Mouse (Mus musculus): ENCODE results near the gene Usf3. TPM values are rescaled to one million over a fixed set of nuclear protein-coding genes. Genes with fewer than 3 reads are reported as not detected.

The Usf3 gene
- 1.4 and 3.7 TPM in 2 replicates for polyA plus RNA-seq (2012)

DNA sequence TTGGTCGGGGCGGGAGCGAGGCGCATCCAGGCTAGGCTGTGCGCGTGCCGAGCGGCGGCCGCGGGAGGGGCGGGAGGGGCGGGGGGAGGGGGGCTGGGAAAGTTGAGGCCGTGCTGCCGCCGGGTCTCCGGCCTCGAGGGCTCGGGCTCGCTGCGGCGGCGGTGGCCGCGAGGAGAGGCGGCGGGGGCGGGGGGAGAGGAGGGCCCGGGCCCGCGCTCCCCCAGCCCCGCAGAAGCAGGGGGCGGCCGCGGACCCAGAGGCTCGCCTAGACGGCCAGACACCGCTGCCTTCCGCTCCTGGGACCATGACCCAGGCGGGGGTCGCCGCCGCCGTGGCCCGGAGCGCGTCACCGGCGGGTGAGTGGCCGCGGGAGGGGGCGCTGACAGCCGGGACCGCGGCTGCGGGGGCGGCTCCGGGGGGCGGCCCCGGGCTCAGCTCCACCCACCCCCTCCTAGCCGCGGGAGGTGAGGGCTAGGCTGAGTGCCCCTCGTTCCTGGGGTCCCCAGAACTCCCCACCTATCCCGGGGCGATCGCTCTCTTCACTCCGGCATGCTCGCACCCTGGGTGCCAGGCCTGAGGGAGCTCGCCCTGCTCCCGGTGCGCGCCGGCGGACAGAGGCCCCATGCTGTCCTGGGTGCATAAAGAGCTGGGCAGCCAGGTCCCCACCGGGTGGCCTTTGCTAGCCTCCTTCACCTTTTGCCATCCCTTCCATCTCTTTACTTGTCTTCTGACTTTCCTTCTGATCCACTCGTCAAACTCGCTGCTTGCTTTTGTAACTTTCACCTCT is at the start of gene Usf3:
Gene Usf3, plus strand, starts transcription at position 92 of the 787 bp plus-strand sequence.

DNA sequence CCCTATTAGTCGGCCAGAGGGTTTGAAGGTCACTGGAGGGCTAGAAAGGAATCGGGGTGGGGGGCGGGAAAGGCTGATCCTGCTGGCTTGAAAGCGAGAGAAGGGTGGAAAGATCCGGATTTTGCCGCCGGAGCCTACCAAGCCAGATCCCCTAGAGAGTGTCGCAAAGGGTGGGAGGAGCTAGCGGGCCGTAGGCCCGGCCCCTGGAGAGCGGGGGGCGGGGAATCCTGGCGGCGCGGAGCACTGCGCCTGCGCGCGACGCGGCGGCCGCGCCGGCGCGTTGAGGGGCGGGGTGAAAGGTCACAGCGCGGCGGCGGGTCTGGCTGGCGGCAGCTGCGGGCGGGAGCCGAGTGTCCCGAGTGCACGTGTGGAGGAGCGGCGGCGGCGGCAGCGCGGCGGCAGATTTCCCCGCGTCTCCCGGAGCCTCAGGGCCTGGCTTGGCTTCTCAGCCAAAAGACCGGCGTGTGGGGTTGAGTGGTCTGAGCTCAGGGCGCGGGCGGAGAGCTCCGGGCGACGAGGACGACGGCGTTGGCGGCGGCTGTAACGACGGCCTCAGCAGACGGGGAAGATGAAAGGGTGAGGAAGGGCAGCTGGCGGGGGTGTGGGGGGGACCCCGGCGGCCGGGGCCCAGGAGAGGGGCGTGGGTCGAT is 33.4 kb upstream of the Usf3 start, which contains the start of the genes Atp6v1a and Naa50:
Gene Atp6v1a, minus strand, starts transcription at position 170 of the 650 bp plus-strand sequence.
Gene Naa50, plus strand, starts transcription at position 295 of the 650 bp plus-strand sequence.

Other genes with a start within 250 kb of the Usf3 start
- gene Qtrt2, start 246.4 kb upstream of the Usf3 start, polyA plus RNA-seq (2012): 3.2 and 3.5 TPM in 2 replicates
- gene Zdhhc23, start 193.5 kb upstream of the Usf3 start, polyA plus RNA-seq (2012): 1.3 and 2.4 TPM in 2 replicates
- gene Gramd1c, start 109.9 kb upstream of the Usf3 start, polyA plus RNA-seq (2012): 0.14 and 0.60 TPM in 2 replicates
- gene Atp6v1a, start 33.5 kb upstream of the Usf3 start, polyA plus RNA-seq (2012): 1.2 and 2.8 TPM in 2 replicates
- gene Naa50, start 33.4 kb upstream of the Usf3 start, polyA plus RNA-seq (2012): 31.8 and 38.1 TPM in 2 replicates
- gene Sidt1, start 159.9 kb downstream of the Usf3 start, polyA plus RNA-seq (2012): 0.22 and 0.71 TPM in 2 replicates
- gene Spice1, start 173.9 kb downstream of the Usf3 start, polyA plus RNA-seq (2012): 7.9 and 9.2 TPM in 2 replicates
- gene Cfap44, start 221.6 kb downstream of the Usf3 start, polyA plus RNA-seq (2012): not detected in 2 replicates

All from megakaryocyte-erythroid progenitor cell, adult 5 weeks (primary cell).